Mouse (Mus musculus): ENCODE results near the gene Flcn.
"Not testable (repeated sequence)": the region's sequence is repeated elsewhere in the genome, so short reads cannot be mapped to it uniquely, and the experiment has no call there.

Flcn gene

GRCm38 (mm10) chr11:59809670-59810474, at the start of gene Flcn:
Gene Flcn, minus strand, starts transcription at chr11:59810016.
- DNase-seq, result peak; percentile 88 to 90

- no peak for DNase-seq
These were observed 43.0 kb upstream of the Flcn start for GRCm38 (mm10) chr11:59852865-59853264.

- peak; percentile 81 for DNase-seq
These were observed 38.4 kb upstream of the Flcn start for GRCm38 (mm10) chr11:59847891-59848884.

GRCm38 (mm10) chr11:59847131-59847530, 37.3 kb upstream of the Flcn start:
- DNase-seq, result peak; percentile 54 to 63

GRCm38 (mm10) chr11:59846311-59846710, 36.5 kb upstream of the Flcn start:
- DNase-seq, result no peak

- peak; percentile 93 to 95 for DNase-seq
These were observed 29.8 kb upstream of the Flcn start, which contains the start of gene Cops3 for GRCm38 (mm10) chr11:59839459-59840126. Gene Cops3, minus strand, starts transcription at chr11:59839838.

GRCm38 (mm10) chr11:59839008-59839458, 29.2 kb upstream of the Flcn start, which contains the start of gene Nt5m:
Gene Nt5m, plus strand, starts transcription at chr11:59839447.
- DNase-seq, result peak; percentile 92 to 95

GRCm38 (mm10) chr11:59838426-59838825, 28.6 kb upstream of the Flcn start:
- DNase-seq, result no peak

GRCm38 (mm10) chr11:59837789-59838188, 28.0 kb upstream of the Flcn start:
- not testable (repeated sequence) for DNase-seq

- DNase-seq, result no peak
These were observed 11.8 kb upstream of the Flcn start for GRCm38 (mm10) chr11:59821625-59822024.

GRCm38 (mm10) chr11:59817916-59818315, 8.1 kb upstream of the Flcn start:
- DNase-seq, result no peak

- DNase-seq, result no peak
These were observed 5.8 kb upstream of the Flcn start for GRCm38 (mm10) chr11:59815482-59816065.

GRCm38 (mm10) chr11:59814936-59815335, 5.1 kb upstream of the Flcn start:
- DNase-seq, result no peak

GRCm38 (mm10) chr11:59814311-59814710, 4.5 kb upstream of the Flcn start:
- DNase-seq, result no peak

- DNase-seq, result no peak
These were observed 3.5 kb upstream of the Flcn start for GRCm38 (mm10) chr11:59813276-59813675.

GRCm38 (mm10) chr11:59811211-59811610, 1.4 kb upstream of the Flcn start:
- no peak for DNase-seq

- DNase-seq, result no peak
These were observed 803 bp upstream of the Flcn start for GRCm38 (mm10) chr11:59810480-59811158.

GRCm38 (mm10) chr11:59809071-59809669, 646 bp downstream of the Flcn start:
- peak in 1 of 2 experiments; percentile 30 for DNase-seq

GRCm38 (mm10) chr11:59808170-59808960, 1.5 kb downstream of the Flcn start:
- no peak for DNase-seq

GRCm38 (mm10) chr11:59805656-59806055, 4.2 kb downstream of the Flcn start:
- peak; percentile 33 to 34 for DNase-seq

Measured in cerebellum, postnatal 36 days (tissue).